Mouse (Mus musculus) cerebellum, adult 8-10 months (tissue): ENCODE data around the gene Syf2.

Experiments used
- DNase-seq: peaks from one replicate; pipeline ENCODE4 v3.0.0; 2022

Syf2 gene

DNA sequence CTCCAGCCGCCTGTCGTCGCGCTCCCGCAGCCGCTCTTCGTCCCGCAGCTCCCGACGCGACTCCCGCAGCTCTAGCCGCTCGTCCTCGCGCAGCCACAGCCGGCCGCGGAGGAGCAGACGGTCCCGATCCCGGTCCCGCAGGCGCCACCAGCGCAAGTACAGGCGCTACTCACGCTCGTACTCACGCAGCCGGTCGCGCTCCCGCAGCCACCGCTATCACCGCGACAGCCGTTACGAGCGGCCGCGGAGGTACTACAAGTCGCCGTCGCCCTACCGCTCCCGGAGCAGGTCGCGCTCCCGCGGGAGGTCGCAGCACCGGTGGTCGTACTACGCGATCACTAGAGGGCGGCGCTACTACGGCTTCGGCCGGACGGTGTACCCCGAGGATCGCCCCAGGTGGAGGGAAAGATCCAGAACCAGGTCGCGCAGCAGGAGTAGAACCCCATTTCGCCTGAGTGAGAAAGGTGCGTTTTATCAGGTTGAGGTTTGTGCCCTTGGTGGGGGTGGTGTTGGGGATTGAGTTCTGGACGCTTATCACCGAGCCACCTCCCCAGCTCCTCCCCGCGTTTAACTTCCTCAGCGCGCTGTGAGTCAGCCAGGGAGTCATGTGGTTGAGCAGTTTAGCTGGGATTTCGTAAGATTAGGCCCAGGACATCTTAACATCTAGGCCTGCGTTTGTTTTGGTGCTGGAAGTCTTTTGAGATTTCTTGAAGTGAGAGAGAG is 6.5 kb upstream of the Syf2 start:
- DNase-seq = peak; percentile 43

GRCm38 (mm10) chr4:134925206-134925605 is 5.5 kb upstream of the Syf2 start:
- DNase-seq = no peak

DNA sequence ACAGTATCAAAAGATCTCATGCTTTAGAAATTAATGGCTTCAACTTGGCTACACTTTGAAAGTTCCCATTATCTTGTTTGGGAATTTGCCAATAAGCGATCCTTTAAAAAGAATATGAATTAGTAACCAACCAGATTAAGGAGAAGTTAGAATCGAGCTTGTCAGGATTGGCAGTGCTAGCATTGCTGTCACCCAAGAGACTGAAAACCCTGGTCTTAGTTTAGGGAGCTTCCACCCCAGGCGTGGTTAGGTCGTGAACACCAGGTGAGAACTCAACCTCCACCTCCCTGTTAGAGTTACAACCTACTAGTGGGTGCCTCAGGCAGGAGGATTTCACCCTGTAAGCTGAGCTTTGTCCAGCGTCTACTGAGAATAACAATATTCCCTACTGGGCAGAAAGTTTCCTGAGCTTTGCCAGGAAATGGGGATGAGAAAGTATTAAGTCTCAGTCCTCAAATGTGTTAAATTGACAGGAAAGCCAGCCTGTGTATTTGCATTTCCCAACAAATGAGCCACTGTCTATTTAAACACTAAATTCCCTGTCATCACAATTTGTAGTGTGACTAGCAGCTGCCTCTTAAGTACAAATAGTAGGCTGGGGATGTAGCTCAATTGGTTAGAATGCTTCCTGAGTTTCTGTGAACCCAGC is 2.8 kb upstream of the Syf2 start:
- no peak for DNase-seq

GRCm38 (mm10) chr4:134928464-134928836 is 2.2 kb upstream of the Syf2 start:
- DNase-seq = no peak

DNA sequence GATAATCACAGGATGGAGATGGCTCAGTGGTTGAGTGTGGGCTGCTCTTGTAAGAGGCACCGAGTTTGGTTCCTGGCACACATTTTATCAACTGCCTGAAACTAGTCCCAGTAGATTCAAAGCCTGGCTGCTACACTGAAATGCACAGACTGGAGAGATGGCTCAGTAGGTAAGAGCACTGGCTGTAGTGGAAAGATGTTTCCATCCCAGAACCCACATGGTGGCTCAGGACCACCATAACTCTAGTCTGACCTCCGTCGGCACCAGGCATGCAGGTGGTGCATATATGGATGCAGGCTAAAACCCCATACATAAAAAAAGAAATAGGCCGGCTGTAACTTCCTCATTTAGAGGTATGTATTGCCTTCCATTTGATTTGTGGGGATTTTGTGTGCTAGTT is 1.2 kb upstream of the Syf2 start:
- no peak for DNase-seq

DNA sequence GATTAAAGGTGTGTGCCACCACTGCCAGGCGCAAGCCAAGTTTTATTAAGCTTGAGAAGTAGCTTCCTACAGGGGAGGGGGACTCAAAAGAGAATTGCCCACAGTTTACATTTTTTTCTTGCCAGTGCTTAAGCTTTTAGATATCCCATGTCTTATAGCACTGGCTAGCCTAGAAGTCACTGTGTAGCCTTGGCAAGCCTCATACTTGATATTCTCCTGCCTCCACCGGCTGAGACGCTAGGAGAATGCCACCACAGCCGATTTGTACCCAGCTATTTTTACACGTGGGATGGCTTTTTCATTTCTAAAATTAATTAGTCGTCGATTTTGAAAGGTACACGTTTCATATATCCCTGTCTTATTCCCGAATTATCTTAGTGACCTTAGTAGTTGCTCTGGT is 508 bp upstream of the Syf2 start:
- DNase-seq = no peak

DNA sequence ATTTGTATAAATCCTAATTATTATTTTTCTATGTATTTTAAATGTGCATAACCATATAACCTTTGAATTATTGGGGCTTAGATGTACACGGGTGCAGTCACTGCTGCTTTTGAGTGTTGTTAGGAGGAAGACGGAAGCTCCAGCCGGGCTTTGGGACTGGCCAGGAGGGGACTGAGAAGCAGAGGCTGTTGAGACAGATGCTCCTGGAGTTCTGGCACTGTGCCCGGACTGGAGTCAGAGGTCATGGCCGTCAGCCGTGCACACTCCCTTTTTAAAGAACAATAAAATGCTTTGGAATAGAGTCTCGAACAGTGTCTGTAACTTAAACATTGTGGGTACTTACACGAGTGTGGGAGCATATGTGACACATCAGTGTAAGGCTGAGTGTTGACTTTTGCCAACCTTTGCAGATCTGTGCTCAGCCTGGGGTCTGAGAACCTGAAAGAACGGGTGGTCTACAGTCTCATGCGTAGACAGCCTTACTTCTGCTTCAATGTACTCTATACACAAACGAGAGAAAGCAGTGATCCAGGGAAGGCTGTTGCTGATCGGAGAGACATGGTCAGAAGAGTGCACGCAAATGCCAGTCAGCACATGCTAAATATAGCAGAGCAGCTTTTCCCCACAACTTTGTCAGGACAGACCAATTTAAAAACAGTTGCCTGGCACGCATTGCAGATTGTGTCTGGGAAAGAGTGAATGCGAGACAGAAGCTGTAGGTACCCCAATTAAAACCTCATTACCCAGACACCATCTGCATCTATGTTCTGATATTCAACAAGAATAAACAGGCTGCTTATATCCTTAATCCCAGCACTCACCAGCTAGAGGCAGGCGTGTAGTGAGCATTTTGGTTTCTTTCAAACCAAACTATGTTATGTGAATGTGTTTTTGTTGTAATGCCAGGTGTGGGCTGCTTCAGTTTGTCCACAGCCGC is 6.8 kb downstream of the Syf2 start:
- no peak for DNase-seq

DNA sequence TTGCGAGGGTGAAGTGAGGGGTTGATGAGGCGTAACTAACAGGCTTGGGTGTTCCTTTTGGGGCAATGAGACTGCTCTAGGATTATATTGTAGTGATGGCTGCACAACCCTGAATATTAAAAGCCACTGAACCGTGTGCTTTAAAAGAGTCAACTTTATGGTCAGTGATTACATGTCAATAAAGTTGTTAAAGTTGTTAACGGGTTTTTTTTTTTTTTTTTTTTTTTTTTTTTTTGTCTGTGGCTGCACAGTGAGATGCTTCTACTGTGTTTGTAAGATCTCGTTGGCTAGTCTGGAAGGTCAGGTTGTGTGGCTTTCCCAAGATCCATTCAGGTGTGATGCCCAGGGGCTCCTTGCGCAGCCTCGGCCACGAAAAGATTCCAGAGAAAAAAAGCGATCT is 9.2 kb downstream of the Syf2 start:
- DNase-seq = no peak

- DNase-seq = no peak
These were observed 13.2 kb downstream of the Syf2 start for GRCm38 (mm10) chr4:134943758-134944538.

DNA sequence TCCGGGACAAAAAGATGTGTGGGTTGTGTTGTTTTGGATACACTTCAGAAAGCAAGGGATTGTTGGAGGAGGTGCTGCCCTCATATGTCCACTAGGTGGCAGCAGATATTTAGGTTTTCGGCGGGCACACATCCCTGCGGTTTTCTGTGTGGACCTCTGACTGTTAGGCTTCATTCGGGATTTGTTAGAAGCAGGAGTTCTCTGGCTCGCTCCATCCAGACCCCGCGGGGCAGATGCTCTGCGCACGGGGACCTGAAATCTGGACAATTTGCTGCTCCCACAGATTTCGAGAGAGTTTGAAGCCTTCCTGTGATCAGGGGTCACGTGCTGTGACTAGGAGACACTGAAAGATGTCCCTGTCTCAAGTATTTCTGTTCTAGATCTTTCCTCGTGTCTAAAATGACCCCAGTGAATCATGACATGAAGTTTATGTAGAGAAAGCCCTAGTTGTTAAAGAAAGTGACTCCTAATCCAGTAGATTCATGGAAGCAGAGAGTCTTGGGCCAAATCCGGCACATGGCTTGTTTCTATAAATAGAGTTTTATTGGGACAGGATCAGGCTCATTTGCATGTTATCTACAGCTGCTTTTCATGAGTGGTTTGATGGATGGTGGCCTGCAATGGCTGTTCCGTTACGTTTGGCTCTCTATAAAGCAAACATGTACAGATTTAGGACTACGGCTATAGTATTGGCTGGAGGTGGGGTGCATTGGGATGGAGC is 15.5 kb downstream of the Syf2 start:
- DNase-seq = peak; percentile 80

GRCm38 (mm10) chr4:134950518-134951091 is 19.9 kb downstream of the Syf2 start:
- DNase-seq = no peak

GRCm38 (mm10) chr4:134954461-134954860 is 23.8 kb downstream of the Syf2 start:
- DNase-seq = peak; percentile 58

- no peak for DNase-seq
These were observed 24.5 kb downstream of the Syf2 start for GRCm38 (mm10) chr4:134955196-134955595.

GRCm38 (mm10) chr4:134955845-134956244 is 25.1 kb downstream of the Syf2 start:
- no peak for DNase-seq

DNA sequence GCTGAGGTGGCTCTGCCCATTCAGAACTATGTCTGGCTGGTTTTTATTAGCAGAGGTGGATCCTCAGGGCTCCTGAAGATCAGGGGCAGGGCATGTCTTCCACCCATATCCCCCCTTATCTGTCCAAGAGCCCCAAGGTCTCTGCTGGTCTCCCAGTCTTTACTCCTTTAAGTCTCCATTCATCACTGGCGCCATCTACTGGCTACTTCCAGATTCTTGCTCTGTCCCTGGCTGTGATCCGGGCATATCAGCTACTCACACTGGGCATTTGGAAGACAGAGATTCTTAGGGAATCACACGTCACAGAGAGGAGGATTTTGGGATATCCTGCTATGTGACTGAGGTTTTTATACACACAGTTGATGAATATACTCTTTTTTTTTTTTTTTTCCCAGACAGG is 25.6 kb downstream of the Syf2 start:
- peak; percentile 67 for DNase-seq

- no peak for DNase-seq
These were observed 32.5 kb downstream of the Syf2 start for GRCm38 (mm10) chr4:134963021-134963776.

DNA sequence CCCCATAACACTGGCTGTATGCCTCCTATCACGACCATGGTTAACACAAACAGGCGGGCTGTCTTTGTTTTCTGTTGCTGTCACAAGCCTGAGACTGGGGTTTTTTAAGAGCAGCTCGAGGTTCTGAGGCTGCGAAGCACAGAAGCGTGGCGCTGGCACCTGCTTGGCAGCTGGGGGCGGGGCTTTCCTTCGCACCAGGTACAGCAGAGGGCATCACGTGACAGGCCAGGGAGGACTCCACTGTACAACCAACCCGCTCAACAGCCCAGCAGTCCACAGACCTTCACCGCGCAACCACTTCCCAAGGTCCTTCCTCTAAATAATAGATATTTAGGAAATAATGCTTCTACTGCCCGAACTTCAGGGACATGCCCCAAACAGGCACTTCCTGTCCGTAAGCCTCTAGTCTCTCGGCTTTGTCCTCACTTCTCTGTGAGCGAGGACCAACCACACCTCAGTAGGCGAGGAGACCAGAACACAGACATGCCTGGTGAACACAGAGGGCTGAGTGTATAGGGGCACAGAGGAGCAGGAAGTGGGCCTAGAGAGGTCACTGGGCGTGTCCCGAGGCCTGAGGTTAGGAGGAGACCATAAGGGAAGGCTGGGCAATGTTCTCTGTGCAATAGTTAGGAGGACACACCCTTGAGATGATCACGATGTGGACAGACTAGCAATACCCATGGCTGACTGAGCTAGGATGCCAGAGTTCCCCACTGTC is 37.3 kb downstream of the Syf2 start:
- no peak for DNase-seq

DNA sequence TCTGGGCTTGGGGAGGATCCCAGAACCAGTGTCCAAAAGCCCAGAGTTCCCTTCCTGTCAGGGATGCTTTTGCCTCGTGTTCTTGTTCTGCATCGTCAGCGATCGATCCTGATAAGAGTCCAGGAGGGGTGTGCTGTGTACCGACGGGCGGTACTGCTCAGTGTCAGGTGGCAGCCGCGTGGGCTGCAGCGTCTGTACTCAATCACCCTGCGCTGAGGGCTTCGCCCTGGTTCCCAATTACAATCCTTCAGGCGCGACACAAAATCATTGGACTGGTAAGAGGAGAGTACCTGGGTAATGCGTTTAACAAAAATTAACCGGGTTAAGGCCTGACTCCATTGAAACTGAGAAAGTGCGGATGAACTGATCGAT is 37.9 kb downstream of the Syf2 start:
- no peak for DNase-seq

DNA sequence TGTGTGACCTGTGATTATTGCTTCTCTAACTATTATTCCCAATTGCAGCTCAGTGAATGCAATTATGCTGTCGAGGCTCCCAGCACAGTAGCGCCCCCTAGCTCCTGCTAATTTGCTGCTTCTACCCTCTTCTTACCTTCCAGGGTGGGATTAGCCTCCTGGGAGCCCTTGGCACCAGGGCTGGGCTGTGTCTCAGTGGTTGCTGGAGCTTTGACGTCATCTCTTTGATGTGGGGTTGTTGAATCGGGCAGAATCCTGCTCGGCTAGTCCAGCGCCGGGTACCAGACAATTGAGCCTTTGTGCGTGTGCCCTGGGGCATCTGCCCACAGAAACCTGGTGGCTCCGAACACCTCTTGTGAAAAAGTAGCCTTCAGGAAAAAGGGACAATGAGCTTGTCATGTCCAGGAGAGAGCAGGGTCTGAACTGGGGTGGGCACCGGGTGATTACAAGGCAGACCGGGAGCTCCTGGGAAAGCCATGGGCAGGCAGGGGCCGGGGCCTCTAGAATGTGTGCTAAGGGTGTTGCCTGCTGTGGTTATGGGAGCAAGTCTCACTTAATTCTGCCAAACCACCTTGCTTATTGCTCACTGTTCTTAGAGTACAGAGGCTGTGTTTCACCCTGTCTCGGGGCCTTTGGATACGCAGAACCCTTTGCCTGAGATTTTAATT is 44.7 kb downstream of the Syf2 start:
- no peak for DNase-seq

- DNase-seq = no peak
These were observed 45.2 kb downstream of the Syf2 start for GRCm38 (mm10) chr4:134975929-134976308.
